In the genomic region with DNA sequence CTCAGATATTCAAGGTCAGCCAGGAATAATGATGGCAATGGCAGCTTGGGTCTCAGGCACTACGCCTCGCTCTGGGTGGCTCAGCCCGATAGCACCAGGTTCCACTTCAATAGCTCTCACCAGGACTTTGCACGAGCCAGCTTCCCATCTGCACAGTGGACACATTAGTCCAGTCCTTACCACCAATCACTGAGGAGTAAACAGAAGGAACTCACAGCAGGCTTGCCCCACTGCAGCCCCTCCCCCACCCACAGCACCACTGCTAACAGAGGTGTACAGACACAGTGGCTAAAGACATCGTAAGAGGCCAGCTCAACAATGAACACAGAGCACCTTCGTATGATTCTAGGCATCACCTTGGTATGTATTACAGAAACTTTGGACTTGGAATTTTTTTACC, we compare ENCODE assay signal across 19 mouse cellular contexts.
A peak's percentile ranks its signal among the peaks of the same experiment; 100 is the strongest.
DNase-seq lines count a peak whose midpoint lies in the region; ATAC-seq and TF ChIP-seq lines count a peak whose summit lies in the region.
"Had no signal": no experiment of that assay in that cellular context is flagged by ENCODE, and none has a peak within 500 bp of the region (broad histone marks: within the 10 kb centered on the region; RNA-seq: fewer than 3 reads in every experiment).

No protein-coding gene starts in this region.

- H3K27me3 ChIP-seq in forebrain, embryonic 11.5 days (ENCODE audit: control insufficient read depth, insufficient read depth, low read length) = no peaks in the 10 kb centered on the region; the same call in 1 of the 2 replicates
- peaks cover 7% of the 10 kb centered on the region; the same call in 1 of the 2 replicates for H3K27me3 ChIP-seq in forebrain, embryonic 12.5 days
- H3K27me3 ChIP-seq in kidney, adult 2 months (replicated peaks; ENCODE audit: control insufficient read depth, insufficient read depth, low read length) = no peaks in the 10 kb centered on the region
- 0 out of 2 replicates have a peak, but pooled peaks cover 3% of the 10 kb centered on the region for H3K27me3 ChIP-seq in kidney, embryonic 14.5 days (ENCODE audit: control insufficient read depth, insufficient read depth, low read length)
- H3K27me3 ChIP-seq: lung, embryonic 15.5 days; neural tube, embryonic 13.5 days had no signal

- DNase-seq in forebrain, embryonic 11.5 days (ENCODE audit: low spot score) = no peak
- DNase-seq in kidney, adult 2 months = peak; percentile 75
- peak; percentile 56 for DNase-seq in retina, postnatal 1 day
- no peak for DNase-seq in retina, embryonic 14.5 days (ENCODE audit: low spot score)
- no peak for DNase-seq in lung, adult 18-20 months
- no peak for DNase-seq in c-Kit-positive CD71-positive TER-119-positive erythroid progenitor cells, embryonic 14.5 days (ENCODE audit: low spot score)
- DNase-seq: adrenal gland, adult 2 months; heart, postnatal 4 days; thymus, postnatal 4 days had no signal

- peak; percentile 36; the same call in 1 of the 2 replicates for ATAC-seq in forebrain, embryonic 11.5 days (replicated peaks; ENCODE audit: low FRiP score)
- ATAC-seq in forebrain, embryonic 12.5 days (ENCODE audit: low FRiP score) = no peak
- no peak for ATAC-seq in kidney, embryonic 14.5 days (ENCODE audit: low FRiP score, low TSS enrichment)
- ATAC-seq: forebrain, embryonic 16.5 days; intestine, embryonic 16.5 days had no signal

- no peak for TF ChIP-seq CTCF in kidney, adult 2 months (conservative IDR thresholded peaks at IDR 0.05; ENCODE audit: insufficient read depth, insufficient read length, low read depth, low read length)

- H3K36me3 ChIP-seq in forebrain, embryonic 11.5 days (ENCODE audit: control insufficient read depth, insufficient read depth, low read length) = no peaks in the 10 kb centered on the region
- H3K36me3 ChIP-seq in forebrain, embryonic 12.5 days (replicated peaks) = no peaks in the 10 kb centered on the region
- H3K36me3 ChIP-seq in kidney, adult 2 months (ENCODE audit: control insufficient read depth, insufficient read depth, low read length) = no peaks in the 10 kb centered on the region
- H3K36me3 ChIP-seq in kidney, embryonic 14.5 days (ENCODE audit: control insufficient read depth, insufficient read depth, low read length) = no peaks in the 10 kb centered on the region
- H3K36me3 ChIP-seq: embryonic facial prominence, embryonic 10.5 days; lung, embryonic 15.5 days; neural tube, embryonic 13.5 days had no signal

- no peak overlapping the region for H3K4me2 ChIP-seq in forebrain, embryonic 11.5 days (ENCODE audit: low read depth, low read length, severe bottlenecking)
- H3K4me2 ChIP-seq in forebrain, embryonic 12.5 days = no peak overlapping the region
- no peak overlapping the region for H3K4me2 ChIP-seq in kidney, embryonic 14.5 days (replicated peaks; ENCODE audit: low read depth, low read length)
- H3K4me2 ChIP-seq: heart, embryonic 13.5 days; lung, embryonic 15.5 days; neural tube, embryonic 13.5 days had no signal

- no peaks in the 10 kb centered on the region for H3K4me1 ChIP-seq in forebrain, embryonic 11.5 days (replicated peaks; ENCODE audit: control insufficient read depth, insufficient read depth, low read length)
- H3K4me1 ChIP-seq in forebrain, embryonic 12.5 days = peaks cover 20% of the 10 kb centered on the region
- H3K4me1 ChIP-seq in kidney, adult 2 months (ENCODE audit: control insufficient read depth, insufficient read depth, low read length) = peaks cover 16% of the 10 kb centered on the region
- no peaks in the 10 kb centered on the region for H3K4me1 ChIP-seq in kidney, embryonic 14.5 days (ENCODE audit: control insufficient read depth, insufficient read depth, low read length)
- H3K4me1 ChIP-seq: lung, embryonic 15.5 days had no signal

- no peak overlapping the region for H3K27ac ChIP-seq in forebrain, embryonic 11.5 days (ENCODE audit: low read depth, low read length)
- H3K27ac ChIP-seq in forebrain, embryonic 12.5 days = no peak overlapping the region
- H3K27ac ChIP-seq in kidney, adult 2 months (ENCODE audit: insufficient read depth, low read depth, low read length) = peak overlapping the region; percentile 27; the same call in 1 of the 2 replicates
- H3K27ac ChIP-seq in kidney, embryonic 14.5 days (ENCODE audit: low read depth, low read length) = no peak overlapping the region
- H3K27ac ChIP-seq: embryonic facial prominence, embryonic 10.5 days; heart, embryonic 13.5 days; left cerebral cortex, adult 2 months; lung, embryonic 15.5 days; macrophage; neural tube, embryonic 13.5 days had no signal

- no peaks in the 10 kb centered on the region for H3K9me3 ChIP-seq in forebrain, embryonic 11.5 days (ENCODE audit: control insufficient read depth, low read length)
- no peaks in the 10 kb centered on the region for H3K9me3 ChIP-seq in forebrain, embryonic 12.5 days
- no peaks in the 10 kb centered on the region for H3K9me3 ChIP-seq in kidney, embryonic 14.5 days (ENCODE audit: control insufficient read depth, low read length)
- H3K9me3 ChIP-seq: embryonic facial prominence, embryonic 10.5 days; heart, embryonic 13.5 days; lung, embryonic 15.5 days; neural tube, embryonic 13.5 days had no signal

- no peak overlapping the region for H3K9ac ChIP-seq in forebrain, embryonic 11.5 days (ENCODE audit: low read length)
- no peak overlapping the region for H3K9ac ChIP-seq in forebrain, embryonic 12.5 days
- H3K9ac ChIP-seq in kidney, embryonic 14.5 days (ENCODE audit: low read depth, low read length) = no peak overlapping the region
- H3K9ac ChIP-seq: heart, embryonic 13.5 days; lung, embryonic 15.5 days; neural tube, embryonic 13.5 days had no signal

- 78% methylated on average over 6 of the region's 6 CpGs for WGBS in forebrain, embryonic 11.5 days
- WGBS in forebrain, embryonic 12.5 days = 70% methylated on average over 6 of the region's 6 CpGs
- WGBS in kidney, adult 2 months = 47% methylated on average over 6 of the region's 6 CpGs
- 76% methylated on average over 6 of the region's 6 CpGs for WGBS in kidney, embryonic 14.5 days

- no peak for TF ChIP-seq POLR2A in kidney, adult 2 months (IDR thresholded peaks at IDR 0.05; ENCODE audit: low read depth, low read length)

- no peak overlapping the region for H3K4me3 ChIP-seq in forebrain, embryonic 11.5 days (ENCODE audit: low read depth, low read length)
- no peak overlapping the region for H3K4me3 ChIP-seq in forebrain, embryonic 12.5 days (replicated peaks)
- no peak overlapping the region for H3K4me3 ChIP-seq in kidney, adult 2 months (ENCODE audit: insufficient read depth, low read depth, low read length)
- H3K4me3 ChIP-seq in kidney, embryonic 14.5 days (ENCODE audit: low read length) = no peak overlapping the region
- H3K4me3 ChIP-seq: embryonic facial prominence, embryonic 10.5 days; heart, embryonic 13.5 days; left cerebral cortex, adult 2 months; lung, embryonic 15.5 days; neural tube, embryonic 13.5 days had no signal

Comparison
In these comparisons a context has a peak if more than half of its experiments do, and no peak if none do; other contexts are left out.
1. DNase-seq: peak in kidney, adult 2 months (single experiment) and retina, postnatal 1 day (single experiment); none in forebrain, embryonic 11.5 days (single experiment), retina, embryonic 14.5 days (single experiment), lung, adult 18-20 months (0 of 2) and c-Kit-positive CD71-positive TER-119-positive erythroid progenitor cells, embryonic 14.5 days (single experiment).